Mouse (Mus musculus): Measurements from ENCODE around the gene Piga.

The Piga gene

GRCm38 (mm10) chrX:164432682-164433081 is 13.1 kb downstream of the Piga start:
- no peak for DNase-seq (ENCODE audit: low spot score in 2 of 2)

GRCm38 (mm10) chrX:164436709-164437108 is 17.1 kb downstream of the Piga start, which contains the start of gene Asb11:
Gene Asb11 (plus strand): TSS chrX:164436994.
- DNase-seq (ENCODE audit: low spot score in 2 of 2), result no peak

GRCm38 (mm10) chrX:164439462-164439861 is 19.9 kb downstream of the Piga start:
- no peak for DNase-seq (ENCODE audit: low spot score in 2 of 2)

- DNase-seq (ENCODE audit: low spot score in 2 of 2), result no peak
These were observed 20.6 kb downstream of the Piga start for GRCm38 (mm10) chrX:164440140-164440539.

- DNase-seq (ENCODE audit: low spot score in 2 of 2), result no peak
These were observed 21.1 kb downstream of the Piga start for GRCm38 (mm10) chrX:164440703-164441102.

GRCm38 (mm10) chrX:164441306-164441705 is 21.7 kb downstream of the Piga start:
- DNase-seq (ENCODE audit: low spot score in 2 of 2), result no peak

- no peak for DNase-seq (ENCODE audit: low spot score in 2 of 2)
These were observed 26.0 kb downstream of the Piga start for GRCm38 (mm10) chrX:164445601-164446000.

- peak in 1 of 2 experiments; percentile 4 for DNase-seq (ENCODE audit: low spot score in 2 of 2)
These were observed 26.5 kb downstream of the Piga start for GRCm38 (mm10) chrX:164446106-164446551.

- no peak for DNase-seq (ENCODE audit: low spot score in 2 of 2)
These were observed 27.5 kb downstream of the Piga start for GRCm38 (mm10) chrX:164446835-164447681.

- no peak for DNase-seq (ENCODE audit: low spot score in 2 of 2)
These were observed 28.1 kb downstream of the Piga start for GRCm38 (mm10) chrX:164447682-164448071.

- DNase-seq (ENCODE audit: low spot score in 2 of 2), result peak in 1 of 2 experiments; percentile 23
These were observed 29.6 kb downstream of the Piga start for GRCm38 (mm10) chrX:164449201-164449600.

GRCm38 (mm10) chrX:164459205-164459878 is 39.8 kb downstream of the Piga start:
- no peak for DNase-seq (ENCODE audit: low spot score in 2 of 2)
